Mouse (Mus musculus) liver, postnatal 0 days (tissue): ENCODE data around the gene Lingo4. TPM values are rescaled to one million over a fixed set of nuclear protein-coding genes. Genes with fewer than 3 reads are reported as not detected.

Source experiments
- ATAC-seq: fragments of 200-750 bp; cut with Nextera tagmentation; 2 replicates; pipeline ENCODE4 v1.8.0; 2017; ENCODE audit warnings: mild to moderate bottlenecking, moderate library complexity
- DNase-seq: peaks from one replicate; pipeline ENCODE4 v3.0.0-alpha.2; 2016
- H3K27ac ChIP-seq: fragments of 300-500 bp; sonication (generic); 2 replicates; pipeline ENCODE4 v1.5.1; 2014; ENCODE audit warnings: antibody characterized with exemption, moderate library complexity, mild to moderate bottlenecking, low read depth
- H3K27me3 ChIP-seq: fragments of 300-500 bp; sonication (generic); 2 replicates; pipeline ENCODE4 v1.6.1; 2014; ENCODE audit warnings: low read length, control low read depth, mixed read lengths; ENCODE audit not compliant: insufficient read depth
- H3K36me3 ChIP-seq: fragments of 300-500 bp; sonication (generic); replicated peaks from 2 replicates; pipeline ENCODE4 v1.6.1; 2014; ENCODE audit warnings: mild to moderate bottlenecking, control low read depth, low read length, moderate library complexity, mixed read lengths; ENCODE audit not compliant: insufficient read depth
- H3K4me1 ChIP-seq: fragments of 300-500 bp; sonication (generic); 2 replicates; pipeline ENCODE4 v1.6.1; 2014; ENCODE audit warnings: antibody characterized with exemption, mild to moderate bottlenecking, control low read depth; ENCODE audit not compliant: insufficient read depth
- H3K4me2 ChIP-seq: fragments of 300-500 bp; sonication (generic); 2 replicates; pipeline ENCODE4 v1.6.1; 2014; ENCODE audit warnings: low read depth, mild to moderate bottlenecking, low read length, moderate library complexity, mixed read lengths
- H3K4me3 ChIP-seq: fragments of 300-500 bp; sonication (generic); 2 replicates; pipeline ENCODE4 v1.5.1; 2014; ENCODE audit warnings: low read depth, low read length
- H3K9ac ChIP-seq: fragments of 300-500 bp; sonication (generic); replicated peaks from 2 replicates; pipeline ENCODE4 v1.6.1; 2014; ENCODE audit warnings: mild to moderate bottlenecking, moderate library complexity
- H3K9me3 ChIP-seq: fragments of 300-500 bp; sonication (generic); 2 replicates; pipeline ENCODE4 v1.6.1; 2016; ENCODE audit warnings: mild to moderate bottlenecking, control low read depth, low read length, mixed read lengths
- CTCF ChIP-seq: sonication (generic); IDR thresholded peaks from 2 replicates; pipeline ENCODE4 v1.5.1; 2016; ENCODE audit warnings: antibody characterized with exemption, low read depth
- EP300 ChIP-seq: IDR thresholded peaks from 2 replicates; pipeline ENCODE4 v1.6.1; 2016; ENCODE audit warnings: antibody characterized with exemption, low read depth, mild to moderate bottlenecking
- WGBS: fragments of 180-500 bp; shearing (Covaris S2); extraction: QIAGEN DNeasy Blood & Tissue Kit; methylation state at CpG from one replicate; pipeline ENCODE4 v1.1.7; 2014; ENCODE audit not compliant: insufficient replicate concordance; 5-methylcytosine and 5-hydroxymethylcytosine counted together
- polyA plus RNA-seq: library from polyadenylated mRNA; unstranded; fragments of >200 nt; fragmentation: Nextera tagmentation; extraction: Ambion mirVana; gene quantifications from 2 replicates; pipeline ENCODE4 v1.2.1, GENCODE M21; 2015

The Lingo4 gene
- polyA plus RNA-seq, 1 experiment from 2014 or later, result 0.38 TPM

GRCm38 (mm10) chr3:94399663-94400310 is 1.5 kb downstream of the Lingo4 start:
- Histone ChIP-seq H3K27ac (no peak overlapping the region), H3K36me3 (no peaks in the 10 kb centered on the region), H3K27me3 (peaks cover 36% of the 10 kb centered on the region), H3K9me3 (no peaks in the 10 kb centered on the region), H3K4me2 (no peak overlapping the region), H3K9ac (no peak overlapping the region), H3K4me3 (no peak overlapping the region), H3K4me1 (no peaks in the 10 kb centered on the region)
- ATAC-seq, result no peak
- 43% methylated on average over 5 of the region's 5 CpGs for WGBS
- TF ChIP-seq CTCF (no peak), EP300 (no peak)
- no peak for DNase-seq

GRCm38 (mm10) chr3:94402451-94402850 is 4.1 kb downstream of the Lingo4 start:
- 65% methylated on average over 8 of the region's 8 CpGs for WGBS
- Histone ChIP-seq H3K27ac (no peak overlapping the region), H3K9me3 (no peaks in the 10 kb centered on the region), H3K36me3 (no peaks in the 10 kb centered on the region), H3K4me2 (no peak overlapping the region), H3K4me3 (no peak overlapping the region), H3K27me3 (peaks cover 36% of the 10 kb centered on the region), H3K9ac (no peak overlapping the region), H3K4me1 (no peaks in the 10 kb centered on the region)
- ATAC-seq (no peak), DNase-seq (no peak)
- TF ChIP-seq CTCF (no peak), EP300 (no peak)

- DNase-seq (no peak), ATAC-seq (no peak)
- H3K27me3 ChIP-seq, result peaks cover 22% of the 10 kb centered on the region; the same call in 1 of the 2 replicates
- no peak overlapping the region for H3K9ac ChIP-seq
- H3K4me2 ChIP-seq, result no peak overlapping the region
- H3K4me3 ChIP-seq, result no peak overlapping the region
- no peaks in the 10 kb centered on the region for H3K36me3 ChIP-seq
- H3K4me1 ChIP-seq, result no peaks in the 10 kb centered on the region
- no peak overlapping the region for H3K27ac ChIP-seq
- 34% methylated on average over 7 of the region's 7 CpGs for WGBS
- H3K9me3 ChIP-seq, result no peaks in the 10 kb centered on the region
- TF ChIP-seq EP300 (no peak), CTCF (no peak)
Measured at GRCm38 (mm10) chr3:94404366-94405054, 6.2 kb downstream of the Lingo4 start.

GRCm38 (mm10) chr3:94405561-94405960 is 7.2 kb downstream of the Lingo4 start:
- H3K27ac ChIP-seq, result no peak overlapping the region
- H3K4me3 ChIP-seq, result no peak overlapping the region
- peaks cover 11% of the 10 kb centered on the region; the same call in 1 of the 2 replicates for H3K27me3 ChIP-seq
- no peak overlapping the region for H3K9ac ChIP-seq
- ATAC-seq (no peak), DNase-seq (no peak)
- no peaks in the 10 kb centered on the region for H3K9me3 ChIP-seq
- WGBS, result 61% methylated on average over 4 of the region's 4 CpGs
- H3K4me2 ChIP-seq, result no peak overlapping the region
- no peaks in the 10 kb centered on the region for H3K4me1 ChIP-seq
- TF ChIP-seq CTCF (no peak), EP300 (no peak)
- H3K36me3 ChIP-seq, result no peaks in the 10 kb centered on the region

- Histone ChIP-seq H3K4me2 (peak overlapping the region; percentile 86), H3K9me3 (no peaks in the 10 kb centered on the region), H3K27me3 (no peaks in the 10 kb centered on the region), H3K9ac (peak overlapping the region; percentile 35; the same call in 1 of the 2 replicates), H3K27ac (0 out of 2 replicates have a peak overlapping the region, but pooled peaks have one; percentile 11), H3K36me3 (no peaks in the 10 kb centered on the region), H3K4me1 (peaks cover 12% of the 10 kb centered on the region), H3K4me3 (peak overlapping the region; percentile 53)
- WGBS, result 9% methylated on average over 25 of the region's 25 CpGs
- DNase-seq (no peak), ATAC-seq (peak; percentile 43)
- TF ChIP-seq EP300, result no peak
Measured at GRCm38 (mm10) chr3:94412530-94412929, 14.2 kb downstream of the Lingo4 start.

GRCm38 (mm10) chr3:94413031-94413679 is 14.8 kb downstream of the Lingo4 start, which contains the start of gene Tdrkh:
Gene Tdrkh, plus strand, starts transcription at chr3:94413273.
- peak; percentile 91 for DNase-seq
- peaks cover 12% of the 10 kb centered on the region for H3K4me1 ChIP-seq
- 8% methylated on average over 52 of the region's 52 CpGs for WGBS
- peak within 1 kb of the TSS; percentile 86 for H3K4me2 ChIP-seq
- no peaks in the 10 kb centered on the region for H3K9me3 ChIP-seq
- H3K27me3 ChIP-seq, result no peaks in the 10 kb centered on the region
- peak within 1 kb of the TSS; percentile 35; the same call in 1 of the 2 replicates for H3K9ac ChIP-seq
- H3K27ac ChIP-seq, result 0 out of 2 replicates have a peak within 1 kb of the TSS, but pooled peaks have one; percentile 11
- peak; percentile 100 for ATAC-seq
- peak within 1 kb of the TSS; percentile 53 for H3K4me3 ChIP-seq
- no peaks in the 10 kb centered on the region for H3K36me3 ChIP-seq
- TF ChIP-seq CTCF (peak; percentile 24; the same call in 1 of the 2 replicates), EP300 (no peak)
